In genomic region chr10:23671494-23671893, GRCm38 (mm10) we compare ENCODE assay signal across 9 mouse cellular contexts.
DNase-seq lines count a peak whose midpoint lies in the region; ATAC-seq and TF ChIP-seq lines count a peak whose summit lies in the region.
"Had no signal": no experiment of that assay in that cellular context is flagged by ENCODE, and none has a peak within 500 bp of the region (broad histone marks: within the 10 kb centered on the region; RNA-seq: fewer than 3 reads in every experiment).

No protein-coding gene starts in this region.

- no peaks in the 10 kb centered on the region for H3K79me2 ChIP-seq in liver, adult 2 months (ENCODE audit: control insufficient read depth, insufficient read depth, low read length)

- no peak overlapping the region for H3K4me3 ChIP-seq in liver, adult 2 months (ENCODE audit: insufficient read depth, low read depth, low read length)
- H3K4me3 ChIP-seq in liver, embryonic 12.5 days = no peak overlapping the region
- H3K4me3 ChIP-seq: limb, embryonic 13.5 days had no signal

- no peak for ATAC-seq in cerebellum, adult (ENCODE audit: insufficient number of reproducible peaks, low FRiP score, low TSS enrichment)
- no peak for ATAC-seq in liver, embryonic 12.5 days

- H3K9me3 ChIP-seq in liver, embryonic 12.5 days (replicated peaks) = no peaks in the 10 kb centered on the region
- H3K9me3 ChIP-seq: limb, embryonic 13.5 days had no signal

- H3K36me3 ChIP-seq in liver, adult 2 months (ENCODE audit: control insufficient read depth, insufficient read depth, low read length) = no peaks in the 10 kb centered on the region
- H3K36me3 ChIP-seq in liver, embryonic 12.5 days = no peaks in the 10 kb centered on the region
- H3K36me3 ChIP-seq: limb, embryonic 13.5 days had no signal

- no peak for TF ChIP-seq POLR2A in liver, adult 2 months (IDR thresholded peaks at IDR 0.05; ENCODE audit: extremely low read depth, insufficient read depth, low read length)

- whole genome bisulfite sequencing in liver, adult 2 months = 16% methylated on average over 8 of the region's 8 CpGs
- WGBS in liver, embryonic 12.5 days (ENCODE audit: insufficient replicate concordance) = 28% methylated on average over 8 of the region's 8 CpGs

- peak; percentile 4 for DNase-seq in cerebellum, adult 9-10 months
- DNase-seq in liver, adult 2 months (ENCODE audit: extremely low read depth, low read depth, low spot score) = peak; percentile 39
- DNase-seq in adrenal gland, postnatal 25 days = peak; percentile 52
- peak; percentile 7 for DNase-seq in kidney, postnatal 14 days
- DNase-seq in thymus, postnatal 25 days = peak; percentile 18
- DNase-seq in right cerebral cortex, postnatal 36 days (ENCODE audit: low spot score in 2 of 2) = no peak

- peaks cover 2% of the 10 kb centered on the region; the same call in 1 of the 2 replicates for H3K4me1 ChIP-seq in liver, adult 2 months (ENCODE audit: control insufficient read depth, insufficient read depth, low read length)
- no peaks in the 10 kb centered on the region for H3K4me1 ChIP-seq in liver, embryonic 12.5 days

- no peak overlapping the region for H3K9ac ChIP-seq in liver, adult 2 months (ENCODE audit: low read depth, low read length)
- no peak overlapping the region for H3K9ac ChIP-seq in liver, embryonic 12.5 days
- H3K9ac ChIP-seq: limb, embryonic 13.5 days had no signal

- no peak overlapping the region for H3K4me2 ChIP-seq in liver, embryonic 12.5 days
- H3K4me2 ChIP-seq: limb, embryonic 13.5 days had no signal

- no peaks in the 10 kb centered on the region for H3K27me3 ChIP-seq in liver, adult 2 months (ENCODE audit: control insufficient read depth, insufficient read depth, low read length)
- H3K27me3 ChIP-seq in liver, embryonic 12.5 days (replicated peaks) = no peaks in the 10 kb centered on the region
- H3K27me3 ChIP-seq: limb, embryonic 13.5 days had no signal

- TF ChIP-seq CTCF in liver, adult 2 months (IDR thresholded peaks at IDR 0.05; ENCODE audit: low read depth, low read length) = peak; percentile 86

- no peak overlapping the region for H3K27ac ChIP-seq in liver, adult 2 months (replicated peaks; ENCODE audit: insufficient read depth, low read depth, low read length)
- no peak overlapping the region for H3K27ac ChIP-seq in liver, embryonic 12.5 days
- H3K27ac ChIP-seq: limb, embryonic 13.5 days had no signal

Comparison
In these comparisons a context has a peak if more than half of its experiments do, and no peak if none do; other contexts are left out.
1. DNase-seq: peak in cerebellum, adult 9-10 months (single experiment), liver, adult 2 months (single experiment), adrenal gland, postnatal 25 days (single experiment), kidney, postnatal 14 days (single experiment) and thymus, postnatal 25 days (single experiment); none in right cerebral cortex, postnatal 36 days (0 of 2).